Mouse (Mus musculus) hindbrain, embryonic 10.5 days (tissue): ENCODE results near the gene Myrfl. TPM values are rescaled to one million over a fixed set of nuclear protein-coding genes. Genes with fewer than 3 reads are reported as not detected.

Experiments
- DNase-seq: peaks from one replicate; pipeline ENCODE4 v3.0.0-alpha.2; 2017; ENCODE audit warnings: low spot score
- H3K27ac ChIP-seq: fragments of 300-500 bp; sonication (generic); 2 replicates; pipeline ENCODE4 v1.5.1; 2016; ENCODE audit warnings: mild to moderate bottlenecking, moderate library complexity
- H3K27me3 ChIP-seq: fragments of 300-500 bp; sonication (generic); 2 replicates; pipeline ENCODE4 v1.6.1; 2016; ENCODE audit warnings: mild to moderate bottlenecking; ENCODE audit not compliant: poor library complexity, insufficient read depth, severe bottlenecking
- H3K36me3 ChIP-seq: fragments of 300-500 bp; sonication (generic); 2 replicates; pipeline ENCODE4 v1.6.1; 2016; ENCODE audit warnings: mild to moderate bottlenecking, moderate library complexity
- H3K4me1 ChIP-seq: fragments of 300-500 bp; sonication (generic); replicated peaks from 2 replicates; pipeline ENCODE4 v1.6.1; 2016; ENCODE audit warnings: mild to moderate bottlenecking
- H3K4me3 ChIP-seq: fragments of 300-500 bp; sonication (generic); 2 replicates; pipeline ENCODE4 v1.5.1; 2016; ENCODE audit warnings: mild to moderate bottlenecking, moderate library complexity
- H3K9me3 ChIP-seq: fragments of 300-500 bp; sonication (generic); 2 replicates; pipeline ENCODE4 v1.6.1; 2016; ENCODE audit warnings: mild to moderate bottlenecking, moderate library complexity
- WGBS: fragments of 180-500 bp; shearing (Covaris S2); methylation state at CpG from one replicate; pipeline ENCODE4 v1.1.7; 2016; 5-methylcytosine and 5-hydroxymethylcytosine counted together
- polyA plus RNA-seq: library from polyadenylated mRNA; unstranded; fragments of >200 nt; fragmentation: Nextera tagmentation; extraction: Ambion mirVana; gene quantifications from 2 replicates; pipeline ENCODE4 v1.2.1, GENCODE M21; 2016

Gene Myrfl
- polyA plus RNA-seq: 0.11 and 0.18 TPM in 2 replicates

DNA sequence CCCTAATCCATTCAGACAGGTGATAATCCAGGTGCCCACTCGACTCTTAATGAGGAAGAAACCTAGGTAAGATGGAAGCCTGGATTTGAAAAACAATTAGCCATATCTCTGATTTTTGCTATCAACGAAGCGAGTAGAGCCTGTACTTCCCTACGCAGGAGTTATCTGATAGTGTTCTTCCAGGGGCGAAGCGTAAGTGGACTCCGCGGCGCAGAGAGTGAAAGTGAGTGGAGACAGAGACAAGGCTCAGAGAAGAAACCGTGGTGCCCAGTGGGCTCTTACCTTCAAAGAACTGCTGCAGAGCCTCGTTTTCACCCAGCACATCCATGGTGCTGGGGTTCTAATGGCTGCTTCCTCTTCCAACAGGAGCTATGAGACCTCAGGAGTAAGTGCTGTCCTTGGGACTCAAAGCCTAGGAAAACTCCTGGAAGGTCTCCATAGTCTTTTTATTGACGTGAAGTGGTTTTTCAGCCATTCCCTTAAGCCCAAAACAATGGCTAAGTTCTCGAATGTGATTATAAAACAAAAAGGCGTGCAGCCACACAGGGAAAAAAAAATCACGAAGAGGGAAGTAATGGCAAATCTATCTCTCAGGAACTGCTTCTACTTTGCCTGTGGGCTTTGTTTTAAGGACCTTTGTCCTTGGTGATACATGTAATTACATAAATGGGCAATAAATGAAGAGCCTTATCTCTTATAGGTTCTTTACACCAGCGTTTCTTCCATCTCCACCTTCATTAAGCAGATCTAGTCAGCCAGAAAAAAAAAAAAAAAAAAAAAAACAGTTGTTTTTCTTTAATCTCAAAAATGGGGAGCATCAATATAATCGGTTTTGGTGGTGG is at the start of gene Myrfl:
TSS of gene Myrfl (minus strand) at position 584 of the 842 bp plus-strand sequence.
- Histone ChIP-seq H3K4me1 (peaks cover 5% of the 10 kb centered on the region; the same call in 1 of the 2 replicates), H3K9me3 (no peaks in the 10 kb centered on the region), H3K27ac (no peak within 1 kb of the TSS), H3K36me3 (no peaks in the 10 kb centered on the region), H3K4me3 (no peak within 1 kb of the TSS), H3K27me3 (no peaks in the 10 kb centered on the region)
- no peak for DNase-seq
- WGBS: 86% methylated on average over 17 of the region's 17 CpGs

DNA sequence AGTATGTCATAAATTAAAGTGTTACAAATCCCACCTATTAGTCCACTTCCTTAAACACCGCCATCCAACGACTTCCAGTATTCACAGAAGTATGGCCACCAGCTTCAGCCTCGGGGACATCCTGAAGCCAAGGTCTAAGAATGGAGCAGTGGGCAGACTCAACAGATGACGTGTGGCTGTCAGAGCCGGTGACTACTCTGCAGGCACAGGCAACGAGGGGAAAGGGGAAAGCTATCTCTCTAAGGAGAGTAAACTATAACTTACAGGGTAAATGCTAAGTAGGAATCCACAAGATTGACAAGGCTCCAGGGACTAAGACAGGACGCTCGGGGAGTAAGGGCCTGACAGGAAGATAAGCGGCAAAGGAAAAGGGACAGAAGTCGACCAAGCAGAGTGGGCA is 48.2 kb upstream of the Myrfl start:
- H3K27ac ChIP-seq: no peak overlapping the region

DNA sequence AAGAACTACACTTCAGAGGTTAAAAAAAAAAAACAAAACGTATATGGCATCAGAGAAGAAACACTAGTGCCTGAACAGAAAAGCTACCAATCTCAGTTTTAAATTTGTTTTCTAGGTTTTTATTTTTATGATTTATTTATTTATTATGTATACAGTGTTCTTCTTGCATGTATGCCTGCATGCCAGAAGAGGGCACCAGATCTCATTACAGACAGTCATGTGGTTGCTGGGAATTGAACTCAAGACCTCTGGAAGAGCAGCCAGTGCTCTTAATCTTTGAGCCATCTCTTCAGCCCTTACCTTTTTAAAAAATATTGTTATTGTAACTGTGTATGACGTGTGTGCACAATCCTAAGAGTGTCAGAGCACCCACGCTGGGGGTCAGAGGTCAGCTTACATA is 47.4 kb upstream of the Myrfl start:
- DNase-seq: no peak
- 84% methylated on average over 3 of the region's 3 CpGs for WGBS
- Histone ChIP-seq H3K36me3 (peaks cover 32% of the 10 kb centered on the region), H3K27me3 (no peaks in the 10 kb centered on the region), H3K4me1 (peaks cover 13% of the 10 kb centered on the region), H3K4me3 (no peak overlapping the region), H3K27ac (no peak overlapping the region), H3K9me3 (peaks cover 9% of the 10 kb centered on the region; the same call in 1 of the 2 replicates)

More for the DNA sequence above, 48.2 kb upstream of the Myrfl start:
- WGBS: 73% methylated on average over 10 of the region's 10 CpGs
- H3K27me3 ChIP-seq: no peaks in the 10 kb centered on the region
- peaks cover 9% of the 10 kb centered on the region; the same call in 1 of the 2 replicates for H3K9me3 ChIP-seq
- no peak for DNase-seq
- H3K36me3 ChIP-seq: peaks cover 26% of the 10 kb centered on the region
- no peak overlapping the region for H3K4me3 ChIP-seq
- H3K4me1 ChIP-seq: peaks cover 14% of the 10 kb centered on the region

DNA sequence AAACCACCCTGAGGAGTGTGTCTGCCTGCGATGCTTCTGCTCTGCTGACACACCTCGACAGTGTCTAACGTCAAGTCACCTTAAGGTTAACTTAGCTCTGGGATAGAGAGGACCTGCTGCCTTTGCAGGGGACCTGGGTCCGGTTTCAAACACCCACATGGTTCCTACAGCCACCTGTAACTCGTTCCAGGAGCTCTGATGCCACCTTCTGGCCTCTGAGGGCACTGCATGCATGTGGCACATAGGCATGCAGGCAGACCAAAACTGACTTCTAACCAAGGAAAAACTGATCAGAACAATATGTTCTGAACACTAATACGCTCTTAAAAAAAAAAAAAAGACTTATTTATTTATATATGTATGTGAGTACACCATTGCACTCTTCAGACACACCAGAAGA is 46.3 kb upstream of the Myrfl start:
- 92% methylated on average over 6 of the region's 6 CpGs for whole genome bisulfite sequencing
- Histone ChIP-seq H3K4me1 (peaks cover 4% of the 10 kb centered on the region; the same call in 1 of the 2 replicates), H3K27ac (no peak overlapping the region), H3K9me3 (peaks cover 9% of the 10 kb centered on the region; the same call in 1 of the 2 replicates), H3K36me3 (peaks cover 43% of the 10 kb centered on the region), H3K27me3 (no peaks in the 10 kb centered on the region), H3K4me3 (no peak overlapping the region)
- no peak for DNase-seq

DNA sequence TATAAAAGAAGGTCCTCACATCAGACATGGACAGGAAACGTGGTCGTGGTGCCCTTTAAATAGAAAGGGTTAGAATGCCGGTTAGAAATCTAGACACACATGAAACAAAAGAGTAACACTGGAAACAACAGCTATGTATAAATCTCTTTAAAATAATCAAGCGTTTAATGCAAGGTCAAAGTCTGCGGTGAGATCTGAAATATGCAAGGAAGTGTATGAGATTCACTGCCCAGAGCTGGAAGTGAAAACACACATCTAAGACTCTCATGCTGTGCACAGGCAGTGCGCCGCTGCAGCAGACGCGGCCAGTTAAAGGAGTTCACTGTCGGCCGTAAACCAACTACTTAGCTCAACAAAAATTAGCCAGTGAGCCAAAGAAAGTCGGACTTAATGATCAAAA is 38.3 kb upstream of the Myrfl start:
- H3K36me3 ChIP-seq: peaks cover 82% of the 10 kb centered on the region
- H3K27me3 ChIP-seq: no peaks in the 10 kb centered on the region
- no peak for DNase-seq
- H3K4me1 ChIP-seq: no peaks in the 10 kb centered on the region
- no peak overlapping the region for H3K27ac ChIP-seq
- H3K9me3 ChIP-seq: no peaks in the 10 kb centered on the region
- no peak overlapping the region for H3K4me3 ChIP-seq
- WGBS: 82% methylated on average over 12 of the region's 12 CpGs

DNA sequence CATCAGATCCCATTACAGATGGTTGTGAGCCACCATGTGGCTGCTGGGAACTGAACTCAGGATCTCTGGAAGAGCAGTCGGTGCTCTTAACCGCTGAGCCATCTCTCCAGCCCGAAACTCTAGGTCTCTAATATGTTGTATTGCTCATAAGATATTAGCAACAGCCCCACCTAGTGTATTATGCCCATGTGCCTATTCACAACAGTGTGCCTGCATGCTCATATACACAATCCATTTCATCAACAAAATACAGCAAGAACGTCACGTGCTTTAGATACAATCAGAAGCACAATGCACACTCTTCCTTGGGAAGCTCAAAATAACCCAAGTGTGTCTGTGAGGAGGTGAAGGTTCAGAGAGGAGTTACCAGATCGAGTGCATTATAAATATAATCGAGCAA is 37.1 kb upstream of the Myrfl start:
- 95% methylated on average over 7 of the region's 7 CpGs for WGBS

DNA sequence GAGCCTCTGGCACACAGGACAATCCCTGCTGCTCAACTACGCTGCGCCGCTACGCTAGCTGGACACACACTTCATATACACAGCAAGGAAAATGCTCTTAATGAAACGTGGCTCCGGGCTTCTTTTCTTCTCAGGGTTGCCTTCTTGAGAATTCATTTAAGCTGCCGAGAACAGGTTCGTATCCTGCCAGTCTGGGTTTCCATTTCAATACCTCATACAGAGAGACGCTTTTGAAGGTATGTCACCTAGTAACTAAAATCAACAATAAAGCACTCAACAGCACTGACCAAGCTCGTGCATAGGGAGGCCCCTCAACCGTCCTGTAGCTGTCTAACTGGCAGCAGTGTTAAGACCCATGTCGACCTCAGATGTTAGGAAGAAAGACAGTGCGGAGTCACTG is 35.7 kb upstream of the Myrfl start:
- WGBS: 86% methylated on average over 13 of the region's 13 CpGs
- no peak for DNase-seq
- H3K27me3 ChIP-seq: no peaks in the 10 kb centered on the region
- H3K36me3 ChIP-seq: peaks cover 75% of the 10 kb centered on the region
- no peaks in the 10 kb centered on the region for H3K4me1 ChIP-seq
- no peaks in the 10 kb centered on the region for H3K9me3 ChIP-seq
- H3K27ac ChIP-seq: no peak overlapping the region
- no peak overlapping the region for H3K4me3 ChIP-seq

More for the DNA sequence above, 37.1 kb upstream of the Myrfl start:
- Histone ChIP-seq H3K4me3 (no peak overlapping the region), H3K27ac (no peak overlapping the region), H3K36me3 (peaks cover 79% of the 10 kb centered on the region), H3K27me3 (no peaks in the 10 kb centered on the region), H3K9me3 (no peaks in the 10 kb centered on the region), H3K4me1 (no peaks in the 10 kb centered on the region)
- no peak for DNase-seq

DNA sequence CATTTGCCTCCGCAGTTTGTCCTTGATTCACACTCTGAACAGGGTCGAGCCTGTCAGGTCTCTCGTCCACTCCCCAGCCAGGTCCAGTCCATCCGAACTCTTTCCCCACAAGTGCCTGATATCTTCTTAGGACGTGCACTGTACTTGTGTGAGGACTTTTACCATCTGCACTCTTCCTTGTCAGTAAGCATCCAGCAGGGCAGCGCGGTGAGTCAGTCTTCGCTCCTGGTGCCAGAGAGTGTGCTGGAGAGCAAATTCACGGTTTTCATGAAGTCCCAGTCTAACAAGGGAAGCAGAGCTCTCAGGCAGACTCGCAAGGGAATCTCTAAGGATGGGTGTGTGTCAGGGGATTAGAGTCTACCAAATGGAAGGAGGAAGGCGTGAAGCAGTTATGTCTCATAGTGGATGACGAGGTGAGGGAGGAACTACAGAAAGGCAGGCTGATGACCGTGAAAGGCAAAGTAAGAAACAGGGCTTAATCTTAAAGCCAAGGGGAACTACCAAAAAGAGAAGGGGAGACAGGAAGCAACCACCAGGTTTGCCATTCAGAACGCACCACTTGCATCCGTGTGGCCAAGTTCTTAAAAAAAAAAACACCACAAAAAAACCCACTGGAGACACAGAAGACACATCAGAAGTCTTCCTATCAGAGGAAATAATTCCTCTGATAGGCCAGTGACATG is 34.9 kb upstream of the Myrfl start:
- Histone ChIP-seq H3K27me3 (no peaks in the 10 kb centered on the region), H3K27ac (no peak overlapping the region), H3K4me3 (no peak overlapping the region), H3K9me3 (no peaks in the 10 kb centered on the region), H3K36me3 (peaks cover 75% of the 10 kb centered on the region), H3K4me1 (no peaks in the 10 kb centered on the region)
- WGBS: 89% methylated on average over 15 of the region's 15 CpGs
- DNase-seq: no peak

DNA sequence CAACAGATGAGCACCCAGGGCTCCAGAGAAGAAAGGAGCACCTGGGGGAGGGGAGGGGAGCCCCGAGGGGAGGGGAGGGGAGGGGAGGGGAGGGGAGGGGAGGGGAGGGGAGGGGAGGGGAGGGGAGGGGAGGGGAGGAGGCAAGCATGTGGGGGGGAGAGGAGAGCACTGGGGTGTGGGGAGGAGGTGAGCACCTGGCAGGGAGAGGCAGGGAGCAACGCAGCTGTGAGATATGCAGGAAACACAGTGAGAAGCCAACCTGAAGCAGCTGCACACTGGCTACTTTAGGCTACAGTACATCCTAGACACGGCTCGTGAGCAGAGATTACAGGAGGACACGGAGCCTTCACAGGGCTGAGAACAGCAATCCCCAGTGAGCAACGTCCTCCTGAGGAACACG is 34.2 kb upstream of the Myrfl start:
- no peaks in the 10 kb centered on the region for H3K4me1 ChIP-seq

DNA sequence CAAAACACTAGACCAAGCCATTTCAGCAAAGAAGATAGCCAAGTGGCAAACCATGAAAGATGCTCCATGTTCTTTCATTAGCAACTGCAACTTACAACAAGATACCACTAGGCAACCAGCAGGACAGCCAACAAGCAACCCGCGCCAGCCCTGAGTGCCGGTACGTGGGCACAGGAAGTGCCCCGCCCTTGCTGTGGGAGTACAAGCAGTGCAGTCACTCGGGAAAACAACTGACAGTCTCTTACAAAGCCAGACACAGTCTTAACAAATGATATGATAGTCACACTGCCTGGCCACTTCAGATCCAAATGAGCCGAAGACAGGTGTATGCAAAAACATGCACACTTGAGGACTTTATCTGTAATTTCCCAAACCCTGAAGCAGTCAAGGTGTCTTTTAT is 33.8 kb upstream of the Myrfl start:
- peaks cover 75% of the 10 kb centered on the region for H3K36me3 ChIP-seq
- DNase-seq: no peak
- no peak overlapping the region for H3K27ac ChIP-seq
- no peaks in the 10 kb centered on the region for H3K9me3 ChIP-seq
- no peaks in the 10 kb centered on the region for H3K4me1 ChIP-seq
- H3K4me3 ChIP-seq: no peak overlapping the region
- WGBS: 90% methylated on average over 7 of the region's 7 CpGs
- no peaks in the 10 kb centered on the region for H3K27me3 ChIP-seq

More for the DNA sequence above, 34.2 kb upstream of the Myrfl start:
- Histone ChIP-seq H3K4me3 (no peak overlapping the region), H3K27me3 (no peaks in the 10 kb centered on the region), H3K27ac (no peak overlapping the region), H3K9me3 (no peaks in the 10 kb centered on the region), H3K36me3 (peaks cover 75% of the 10 kb centered on the region)
- no peak for DNase-seq
- WGBS: 77% methylated on average over 6 of the region's 7 CpGs

DNA sequence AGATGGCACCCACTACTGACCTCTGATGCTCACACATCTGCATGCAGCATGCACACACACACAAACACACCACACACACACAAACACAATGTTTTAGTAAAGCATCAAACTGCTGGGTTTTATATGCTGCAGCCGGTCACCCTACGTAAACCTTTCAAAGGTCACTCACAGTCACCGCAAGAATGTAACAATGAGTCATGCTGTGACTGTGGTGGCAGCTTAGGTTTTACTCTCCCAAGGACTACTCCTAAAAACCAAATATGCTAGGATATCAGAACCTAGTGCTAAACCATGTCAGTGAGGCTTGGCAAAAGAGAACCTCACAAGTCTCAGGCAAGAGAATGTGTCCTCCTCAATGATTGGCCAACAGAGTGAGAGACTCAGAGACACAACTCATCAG is 32.1 kb upstream of the Myrfl start:
- Histone ChIP-seq H3K4me1 (no peaks in the 10 kb centered on the region), H3K4me3 (no peak overlapping the region), H3K9me3 (no peaks in the 10 kb centered on the region), H3K27me3 (no peaks in the 10 kb centered on the region), H3K27ac (no peak overlapping the region), H3K36me3 (peaks cover 83% of the 10 kb centered on the region)
- DNase-seq: no peak
- 86% methylated on average over 3 of the region's 3 CpGs for WGBS

DNA sequence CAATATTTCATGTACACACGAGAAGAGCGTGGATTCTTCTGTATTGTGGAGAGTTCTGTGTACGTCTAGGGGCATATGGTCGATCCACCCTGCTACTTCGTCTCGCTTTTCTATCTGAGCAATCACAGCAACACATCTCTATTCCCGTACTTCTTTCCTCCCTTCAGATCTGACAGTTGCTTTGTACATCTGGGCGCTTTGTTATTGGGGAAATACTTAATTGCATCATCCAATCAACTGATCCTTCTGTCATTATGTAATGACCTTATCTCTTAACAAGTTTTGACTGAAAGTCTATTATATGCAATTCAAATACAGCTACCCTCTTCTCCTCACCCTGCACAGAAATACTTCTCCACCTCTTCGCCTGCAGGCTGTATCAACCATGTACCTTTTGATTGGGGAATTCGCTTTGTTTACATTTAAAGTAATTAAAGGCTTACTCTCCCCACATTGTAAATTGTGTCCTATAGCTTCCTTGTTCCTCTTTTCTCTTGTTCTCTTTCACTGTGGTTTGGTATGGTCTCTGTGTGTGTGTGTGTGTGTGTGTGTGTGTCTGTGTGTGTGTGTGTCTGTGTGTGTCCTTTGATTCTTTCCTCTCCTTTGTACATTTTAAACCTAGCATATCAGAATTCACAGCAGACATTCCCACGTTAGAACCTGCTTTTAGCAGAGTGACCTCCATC is 29.9 kb upstream of the Myrfl start:
- H3K4me1 ChIP-seq: no peaks in the 10 kb centered on the region

More for the DNA sequence above, 29.9 kb upstream of the Myrfl start:
- H3K4me3 ChIP-seq: no peak overlapping the region
- 89% methylated on average over 11 of the region's 11 CpGs for WGBS
- H3K36me3 ChIP-seq: peaks cover 82% of the 10 kb centered on the region
- no peaks in the 10 kb centered on the region for H3K27me3 ChIP-seq
- H3K27ac ChIP-seq: no peak overlapping the region
- no peaks in the 10 kb centered on the region for H3K9me3 ChIP-seq
- no peak for DNase-seq
